Mouse (Mus musculus) stomach, embryonic 14.5 days (tissue): ENCODE data around the gene Nmnat3. TPM values are rescaled to one million over a fixed set of nuclear protein-coding genes. Genes with fewer than 3 reads are reported as not detected.
"Not testable (repeated sequence)": the region's sequence is repeated elsewhere in the genome, so short reads cannot be mapped to it uniquely, and the experiment has no call there.

Experiments
- ATAC-seq: fragments of 200-750 bp; cut with Nextera tagmentation; 2 replicates; pipeline ENCODE4 v1.8.0; 2017; ENCODE audit warnings: low read depth, moderate TSS enrichment; ENCODE audit not compliant: insufficient number of reproducible peaks, insufficient read depth, low FRiP score
- H3K27ac ChIP-seq: fragments of 300-500 bp; sonication (generic); 2 replicates; pipeline ENCODE4 v1.5.1; 2014; ENCODE audit warnings: mild to moderate bottlenecking, low read length, moderate library complexity, mixed read lengths
- H3K27me3 ChIP-seq: fragments of 300-500 bp; sonication (generic); 2 replicates; pipeline ENCODE4 v1.6.1; 2014; ENCODE audit warnings: low read length, control low read depth, mixed read lengths; ENCODE audit not compliant: control insufficient read depth, insufficient read depth
- H3K36me3 ChIP-seq: fragments of 300-500 bp; sonication (generic); 2 replicates; pipeline ENCODE4 v1.6.1; 2014; ENCODE audit warnings: mild to moderate bottlenecking, control low read depth, low read length, moderate library complexity, mixed read lengths; ENCODE audit not compliant: control insufficient read depth, insufficient read depth
- H3K4me1 ChIP-seq: fragments of 300-500 bp; sonication (generic); 2 replicates; pipeline ENCODE4 v1.6.1; 2014; ENCODE audit warnings: low read length, control low read depth, mixed read lengths; ENCODE audit not compliant: control insufficient read depth, insufficient read depth
- H3K4me2 ChIP-seq: fragments of 300-500 bp; sonication (generic); replicated peaks from 2 replicates; pipeline ENCODE4 v1.6.1; 2014; ENCODE audit warnings: low read depth, low read length, control low read depth
- H3K4me3 ChIP-seq: fragments of 300-500 bp; sonication (generic); 2 replicates; pipeline ENCODE4 v1.5.1; 2014; ENCODE audit warnings: low read depth, low read length, control low read depth
- H3K9ac ChIP-seq: fragments of 300-500 bp; sonication (generic); replicated peaks from 2 replicates; pipeline ENCODE4 v1.6.1; 2014; ENCODE audit warnings: low read depth, mild to moderate bottlenecking, control low read depth, low read length, moderate library complexity, mixed read lengths
- H3K9me3 ChIP-seq: fragments of 300-500 bp; sonication (generic); 2 replicates; pipeline ENCODE4 v1.6.1; 2016; ENCODE audit warnings: low read depth, low read length, control low read depth; ENCODE audit not compliant: control insufficient read depth
- WGBS: fragments of 180-500 bp; shearing (Covaris S2); extraction: QIAGEN DNeasy Blood & Tissue Kit; methylation state at CpG from one replicate; pipeline ENCODE4 v1.1.7; 2014; 5-methylcytosine and 5-hydroxymethylcytosine counted together
- polyA plus RNA-seq: library from polyadenylated mRNA; unstranded; fragments of >200 nt; fragmentation: Nextera tagmentation; extraction: Ambion mirVana; gene quantifications from 2 replicates; pipeline ENCODE4 v1.2.1, GENCODE M21; 2014

Nmnat3 gene
- 7.4 and 8.3 TPM in 2 replicates for polyA plus RNA-seq

DNA sequence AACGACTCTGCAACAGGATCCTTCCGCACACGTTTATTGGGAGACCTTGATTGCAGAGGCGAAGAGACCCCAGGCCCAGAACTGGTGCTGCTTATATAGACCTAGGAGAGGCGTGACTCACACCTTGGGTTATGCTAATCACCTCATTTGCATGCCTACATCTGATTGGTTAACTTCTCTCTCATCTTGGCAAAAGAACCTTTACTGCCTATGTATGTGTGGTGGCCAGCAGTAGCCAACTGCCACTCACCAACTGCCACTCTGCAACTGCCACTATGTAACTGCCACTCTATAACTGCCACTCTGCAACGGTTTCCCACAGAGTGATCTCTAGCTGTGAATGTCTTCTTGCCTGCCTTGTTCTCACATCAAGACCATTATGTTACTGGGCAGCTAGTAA, at the start of gene Nmnat3:
TSS of gene Nmnat3 (plus strand) at position 301 of the 400 bp plus-strand sequence.
- not testable (repeated sequence) for ATAC-seq, H3K27me3 ChIP-seq, H3K27ac ChIP-seq, H3K4me1 ChIP-seq, H3K4me3 ChIP-seq, H3K9me3 ChIP-seq, H3K36me3 ChIP-seq, H3K9ac ChIP-seq, H3K4me2 ChIP-seq
- WGBS = 81% methylated on average over 6 of the region's 6 CpGs

- no peak overlapping the region for H3K9ac ChIP-seq
- WGBS = 87% methylated on average over 2 of the region's 2 CpGs
- H3K4me2 ChIP-seq = no peak overlapping the region
- H3K9me3 ChIP-seq = no peaks in the 10 kb centered on the region
- no peaks in the 10 kb centered on the region for H3K4me1 ChIP-seq
- H3K36me3 ChIP-seq = no peaks in the 10 kb centered on the region
- no peak overlapping the region for H3K27ac ChIP-seq
- no peak overlapping the region for H3K4me3 ChIP-seq
- no peak for ATAC-seq
- H3K27me3 ChIP-seq = no peaks in the 10 kb centered on the region
Observed at GRCm38 (mm10) chr9:98243481-98243880, 43.8 kb upstream of the Nmnat3 start.

- Histone ChIP-seq H3K27ac (no peak overlapping the region), H3K4me3 (no peak overlapping the region), H3K4me2 (no peak overlapping the region), H3K27me3 (no peaks in the 10 kb centered on the region), H3K4me1 (no peaks in the 10 kb centered on the region), H3K9ac (no peak overlapping the region), H3K9me3 (no peaks in the 10 kb centered on the region), H3K36me3 (no peaks in the 10 kb centered on the region)
- WGBS = 58% methylated on average over 2 of the region's 2 CpGs
- no peak for ATAC-seq
Observed at GRCm38 (mm10) chr9:98244223-98244622, 43.0 kb upstream of the Nmnat3 start.

- Histone ChIP-seq H3K9ac (no peak overlapping the region), H3K27me3 (no peaks in the 10 kb centered on the region), H3K9me3 (no peaks in the 10 kb centered on the region), H3K36me3 (no peaks in the 10 kb centered on the region), H3K4me2 (no peak overlapping the region), H3K4me1 (no peaks in the 10 kb centered on the region), H3K4me3 (no peak overlapping the region), H3K27ac (no peak overlapping the region)
- 70% methylated on average over 2 of the region's 2 CpGs for WGBS
- no peak for ATAC-seq
Observed at GRCm38 (mm10) chr9:98245226-98245625, 42.0 kb upstream of the Nmnat3 start.

DNA sequence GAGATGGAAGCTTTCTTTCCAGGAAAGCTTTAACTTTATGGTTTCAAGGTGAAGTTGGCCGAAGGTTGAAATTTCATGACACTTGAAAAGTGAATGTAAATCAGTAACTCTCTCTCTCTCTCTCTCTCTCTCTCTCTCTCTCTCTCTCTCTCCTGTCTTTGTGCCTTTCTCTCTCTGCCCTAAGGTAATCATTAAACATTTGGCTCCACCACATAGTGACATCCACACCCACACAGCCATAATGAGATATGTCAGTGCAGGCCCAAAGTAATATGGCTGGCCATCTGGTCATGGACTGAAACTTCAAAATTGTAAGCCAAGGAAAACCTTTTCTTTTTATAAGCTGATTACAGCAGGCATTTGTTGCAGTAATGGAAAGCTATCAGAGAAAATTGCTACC, 40.9 kb upstream of the Nmnat3 start:
- H3K27ac ChIP-seq = no peak overlapping the region
- no peak overlapping the region for H3K4me2 ChIP-seq
- H3K27me3 ChIP-seq = no peaks in the 10 kb centered on the region
- H3K4me3 ChIP-seq = no peak overlapping the region
- H3K9ac ChIP-seq = no peak overlapping the region
- WGBS = 89% methylated on average over 1 of the region's 1 CpGs
- ATAC-seq = no peak
- H3K36me3 ChIP-seq = no peaks in the 10 kb centered on the region
- no peaks in the 10 kb centered on the region for H3K4me1 ChIP-seq
- H3K9me3 ChIP-seq = no peaks in the 10 kb centered on the region

- no peak for ATAC-seq
- no peaks in the 10 kb centered on the region for H3K9me3 ChIP-seq
- H3K27me3 ChIP-seq = no peaks in the 10 kb centered on the region
- WGBS = 90% methylated on average over 8 of the region's 8 CpGs
- no peak overlapping the region for H3K4me3 ChIP-seq
- no peak overlapping the region for H3K9ac ChIP-seq
- no peak overlapping the region for H3K27ac ChIP-seq
- no peak overlapping the region for H3K4me2 ChIP-seq
- no peaks in the 10 kb centered on the region for H3K4me1 ChIP-seq
- no peaks in the 10 kb centered on the region for H3K36me3 ChIP-seq
Observed at GRCm38 (mm10) chr9:98260210-98260609, 27.0 kb upstream of the Nmnat3 start.

GRCm38 (mm10) chr9:98261461-98262011, 25.7 kb upstream of the Nmnat3 start:
- no peak overlapping the region for H3K27ac ChIP-seq
- 41% methylated on average over 1 of the region's 1 CpGs for WGBS
- no peaks in the 10 kb centered on the region for H3K36me3 ChIP-seq
- H3K4me3 ChIP-seq = no peak overlapping the region
- H3K9ac ChIP-seq = no peak overlapping the region
- H3K4me2 ChIP-seq = no peak overlapping the region
- no peaks in the 10 kb centered on the region for H3K9me3 ChIP-seq
- no peaks in the 10 kb centered on the region for H3K4me1 ChIP-seq
- ATAC-seq = no peak
- H3K27me3 ChIP-seq = no peaks in the 10 kb centered on the region

- no peak for ATAC-seq
- H3K4me3 ChIP-seq = no peak overlapping the region
- H3K27ac ChIP-seq = no peak overlapping the region
- no peaks in the 10 kb centered on the region for H3K27me3 ChIP-seq
- H3K4me1 ChIP-seq = no peaks in the 10 kb centered on the region
- H3K36me3 ChIP-seq = no peaks in the 10 kb centered on the region
- 60% methylated on average over 5 of the region's 5 CpGs for WGBS
- no peaks in the 10 kb centered on the region for H3K9me3 ChIP-seq
- no peak overlapping the region for H3K9ac ChIP-seq
- no peak overlapping the region for H3K4me2 ChIP-seq
Observed at GRCm38 (mm10) chr9:98264916-98265315, 22.3 kb upstream of the Nmnat3 start.

- Histone ChIP-seq H3K9ac (no peak overlapping the region), H3K27me3 (no peaks in the 10 kb centered on the region), H3K4me1 (no peaks in the 10 kb centered on the region), H3K36me3 (no peaks in the 10 kb centered on the region), H3K4me2 (no peak overlapping the region), H3K4me3 (no peak overlapping the region), H3K9me3 (no peaks in the 10 kb centered on the region), H3K27ac (no peak overlapping the region)
- 54% methylated on average over 5 of the region's 5 CpGs for WGBS
- no peak for ATAC-seq
Observed at GRCm38 (mm10) chr9:98272734-98273133, 14.5 kb upstream of the Nmnat3 start.
